Mouse (Mus musculus): ENCODE measurements around the gene Spata20. TPM values are rescaled to one million over a fixed set of nuclear protein-coding genes. Genes with fewer than 3 reads are reported as not detected.

Spata20 gene
- 1.7 and 2.1 TPM in 2 replicates for polyA plus RNA-seq (2012; rRNA removed)

DNA sequence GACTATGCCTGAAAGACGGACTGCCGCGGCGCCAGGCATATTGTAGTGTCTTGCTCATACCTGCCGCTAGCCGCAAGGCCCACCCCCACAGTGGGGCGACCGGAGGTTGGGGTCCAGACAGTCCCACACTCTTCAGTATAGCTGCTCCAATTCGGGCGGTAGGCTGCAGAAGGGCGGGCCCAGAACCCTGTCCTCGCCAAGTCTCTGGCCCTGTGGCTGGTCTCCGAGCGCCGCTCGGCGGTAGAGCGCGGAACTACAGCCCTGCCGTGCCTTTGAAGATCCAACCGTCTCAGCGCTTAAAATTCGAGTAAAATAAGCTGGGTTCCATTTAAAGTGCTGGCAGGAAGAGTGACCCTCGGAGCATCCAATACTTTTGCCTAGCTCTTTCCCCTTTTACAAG is at the start of gene Spata20:
Gene Spata20, minus strand, starts transcription at position 179 of the 400 bp plus-strand sequence.

DNA sequence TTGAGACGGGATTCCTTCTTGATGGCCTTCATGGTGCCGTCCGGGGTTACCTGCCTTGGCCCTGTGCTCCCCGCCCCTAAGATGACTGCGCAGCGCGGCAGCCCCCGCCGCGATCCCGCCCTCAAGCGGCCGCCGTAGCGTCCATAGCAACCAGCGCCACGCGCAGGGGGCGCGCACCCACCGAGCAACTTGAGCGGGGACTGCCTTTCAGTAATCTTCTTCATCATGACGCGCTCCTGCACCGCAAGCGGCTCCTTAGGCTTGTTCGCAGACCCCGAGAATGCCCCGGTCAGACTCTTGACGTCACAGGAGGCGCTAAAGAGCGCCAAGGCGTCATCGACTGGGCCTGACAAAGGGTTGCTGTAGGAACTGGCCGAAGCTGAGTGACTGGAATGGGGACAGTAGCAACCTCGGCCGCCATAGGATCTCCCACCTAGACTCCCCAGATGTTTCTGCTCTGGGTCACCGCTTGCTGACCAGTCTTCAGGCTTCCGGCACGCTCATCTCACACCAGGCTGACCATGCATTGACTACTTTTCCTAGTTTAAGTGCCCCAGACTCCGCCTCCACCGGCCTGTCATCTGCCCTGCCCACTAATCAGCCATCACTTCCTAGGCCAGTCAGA is 35.4 kb upstream of the Spata20 start, which contains the start of gene Mycbpap:
Gene Mycbpap, minus strand, starts transcription at position 524 of the 625 bp plus-strand sequence.

DNA sequence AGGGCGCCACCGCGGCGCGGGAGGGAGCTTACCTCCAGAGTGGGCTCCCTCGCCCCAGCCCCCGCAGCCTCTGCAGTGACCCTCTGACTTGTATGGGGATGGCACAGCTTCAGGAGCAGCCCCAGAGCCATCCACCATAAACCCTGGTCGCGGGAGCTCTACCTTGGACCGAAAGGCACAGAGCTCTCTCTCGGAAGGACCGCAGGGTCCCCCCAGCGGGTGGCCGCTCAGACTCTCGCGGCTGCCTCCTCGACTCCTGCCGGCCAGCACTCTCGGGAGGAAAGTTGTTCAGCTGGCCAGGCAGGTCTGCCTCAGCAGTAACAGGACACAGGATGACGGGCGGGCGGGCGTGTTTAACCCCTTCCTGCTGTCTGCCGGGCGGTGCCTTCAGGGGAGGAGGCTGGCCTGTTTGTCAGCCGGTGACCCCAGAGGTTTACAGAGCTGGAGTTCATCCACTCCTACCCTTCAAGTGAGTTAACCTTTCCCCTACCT is 13.7 kb upstream of the Spata20 start, which contains the start of gene Epn3:
Gene Epn3, minus strand, starts transcription at position 314 of the 492 bp plus-strand sequence.

DNA sequence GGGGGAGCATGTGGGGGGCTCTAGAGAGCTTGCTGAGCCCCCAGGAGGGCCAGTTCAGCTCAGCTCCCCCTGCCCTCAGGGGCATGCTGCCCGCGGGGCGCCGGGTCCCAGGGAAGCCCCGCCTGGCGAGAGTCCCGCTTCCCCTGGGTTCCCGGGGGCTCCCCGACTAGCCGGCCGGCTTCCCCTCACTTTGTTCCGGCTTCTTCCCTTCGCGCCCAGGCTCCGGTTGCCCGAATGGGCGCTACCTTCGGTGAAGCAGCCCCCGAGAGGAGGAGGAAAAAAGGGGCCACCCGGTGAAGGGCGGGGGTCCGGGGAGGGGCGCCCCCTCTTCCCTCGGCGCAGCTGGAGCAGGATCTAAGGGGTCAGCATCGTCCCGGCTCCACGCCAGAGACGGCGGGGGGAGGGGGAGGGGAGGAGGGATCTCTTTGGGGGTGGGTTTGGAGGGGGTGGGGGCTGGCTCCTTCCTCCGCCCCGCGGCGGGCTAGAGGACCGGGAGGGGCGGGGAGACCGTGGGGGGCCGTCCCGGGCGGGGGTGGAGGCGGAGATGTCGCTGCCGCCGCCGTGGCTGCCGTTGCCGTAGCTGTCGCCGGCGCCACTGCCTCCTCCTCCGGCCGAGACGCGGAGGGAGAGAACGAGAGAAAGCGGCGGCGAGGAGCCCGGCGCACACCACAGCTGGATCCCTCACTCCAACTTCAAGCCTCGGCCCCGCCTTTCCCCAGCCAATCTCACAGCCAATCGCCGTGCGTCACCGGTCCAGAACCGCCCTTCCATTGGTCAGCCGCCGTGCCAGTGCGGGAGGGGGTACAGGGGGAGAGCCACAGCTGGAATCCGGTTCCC is 12.1 kb downstream of the Spata20 start, which contains the start of gene Cacna1g:
Gene Cacna1g, minus strand, starts transcription at position 492 of the 837 bp plus-strand sequence.

Other genes with a start within 250 kb of the Spata20 start
- 2.9 and 5.0 TPM in 2 replicates for gene Wfikkn2, start 240.2 kb downstream of the Spata20 start, polyA plus RNA-seq (2012; rRNA removed)
- not detected in 2 replicates for gene Gm21885, start 204.3 kb downstream of the Spata20 start, polyA plus RNA-seq (2012; rRNA removed)
- 210 and 218 TPM in 2 replicates for gene Luc7l3, start 164.2 kb downstream of the Spata20 start, polyA plus RNA-seq (2012; rRNA removed)
- 45.8 and 46.1 TPM in 2 replicates for gene Ankrd40, start 158.2 kb downstream of the Spata20 start, polyA plus RNA-seq (2012; rRNA removed)
- gene Abcc3, start 93.2 kb downstream of the Spata20 start, polyA plus RNA-seq (2012; rRNA removed): 0.62 and 0.66 TPM in 2 replicates
- 192 and 209 TPM in 2 replicates for gene Cacna1g, start 12.0 kb downstream of the Spata20 start, polyA plus RNA-seq (2012; rRNA removed)
- 1.4 and 2.4 TPM in 2 replicates for gene Epn3, start 13.8 kb upstream of the Spata20 start, polyA plus RNA-seq (2012; rRNA removed)
- gene Mycbpap, start 35.6 kb upstream of the Spata20 start, polyA plus RNA-seq (2012; rRNA removed): 1.7 and 2.4 TPM in 2 replicates
- gene Rsad1, start 63.1 kb upstream of the Spata20 start, polyA plus RNA-seq (2012; rRNA removed): 12.9 and 14.9 TPM in 2 replicates
- gene Chad, start 78.9 kb upstream of the Spata20 start, polyA plus RNA-seq (2012; rRNA removed): 0.19 and 0.43 TPM in 2 replicates
- gene Acsf2, start 115.7 kb upstream of the Spata20 start, polyA plus RNA-seq (2012; rRNA removed): 5.3 and 5.5 TPM in 2 replicates
- 86.6 and 89.4 TPM in 2 replicates for gene Lrrc59, start 143.6 kb upstream of the Spata20 start, polyA plus RNA-seq (2012; rRNA removed)
- gene Mrpl27, start 167.6 kb upstream of the Spata20 start, polyA plus RNA-seq (2012; rRNA removed): 111 and 113 TPM in 2 replicates
- 2.9 and 3.0 TPM in 2 replicates for gene Eme1, start 167.8 kb upstream of the Spata20 start, polyA plus RNA-seq (2012; rRNA removed)
- 16.9 and 17.6 TPM in 2 replicates for gene Xylt2, start 191.3 kb upstream of the Spata20 start, polyA plus RNA-seq (2012; rRNA removed)
- gene Gm11541, start 218.3 kb upstream of the Spata20 start, polyA plus RNA-seq (2012; rRNA removed): 0.08 TPM in 1 of 2 replicates, not detected in the other